Mouse (Mus musculus): Measurements from ENCODE around the gene Trio.

- TF ChIP-seq CTCF (IDR thresholded peaks at IDR 0.05; ENCODE audit: extremely low read depth, insufficient read depth, low read length) (peak; percentile 76), POLR2A (IDR thresholded peaks at IDR 0.05; ENCODE audit: extremely low read depth, insufficient read depth, low read length) (no peak)
These were observed 106.1 kb downstream of the Trio start for GRCm38 (mm10) chr15:27919540-27919939.
